Mouse (Mus musculus): Measurements from ENCODE around the gene Clstn1. TPM values are rescaled to one million over a fixed set of nuclear protein-coding genes. Genes with fewer than 3 reads are reported as not detected.

Gene Clstn1
- total RNA-seq (2023): 10.1 TPM

GRCm38 (mm10) chr4:149586044-149586782 lies at the start of gene Clstn1:
TSS of gene Clstn1 (plus strand) at chr4:149586468.

Other genes with a start within 250 kb of the Clstn1 start
- gene Ube4b, start 159.7 kb upstream of the Clstn1 start, total RNA-seq (2023): 75.0 TPM
- gene Rbp7, start 131.5 kb upstream of the Clstn1 start, total RNA-seq (2023): not detected
- not detected for gene Tmem274, start 109.1 kb upstream of the Clstn1 start, total RNA-seq (2023)
- 6.1 TPM for gene Nmnat1, start 101.3 kb upstream of the Clstn1 start, total RNA-seq (2023)
- 19.8 TPM for gene Lzic, start 101.2 kb upstream of the Clstn1 start, total RNA-seq (2023)
- gene Ctnnbip1, start 68.2 kb upstream of the Clstn1 start, total RNA-seq (2023): 0.37 TPM
- gene Pik3cd, start 116.1 kb downstream of the Clstn1 start, total RNA-seq (2023): 636 TPM
- 20.5 TPM for gene Tmem201, start 151.6 kb downstream of the Clstn1 start, total RNA-seq (2023)
- 4.1 TPM for gene Slc25a33, start 187.8 kb downstream of the Clstn1 start, total RNA-seq (2023)